Mouse (Mus musculus) midbrain, embryonic 10.5 days (tissue): ENCODE data around the gene Uchl5. TPM values are rescaled to one million over a fixed set of nuclear protein-coding genes. Genes with fewer than 3 reads are reported as not detected.

Experiments
- DNase-seq: peaks from one replicate; pipeline ENCODE4 v3.0.0-alpha.2; 2017; ENCODE audit warnings: low spot score
- H3K27ac ChIP-seq: fragments of 300-500 bp; sonication (generic); replicated peaks from 2 replicates; pipeline ENCODE4 v1.5.1; 2016; ENCODE audit warnings: mild to moderate bottlenecking
- H3K27me3 ChIP-seq: fragments of 300-500 bp; sonication (generic); 2 replicates; pipeline ENCODE4 v1.6.1; 2016; ENCODE audit warnings: low read depth, mild to moderate bottlenecking; ENCODE audit not compliant: poor library complexity, severe bottlenecking
- H3K36me3 ChIP-seq: fragments of 300-500 bp; sonication (generic); 2 replicates; pipeline ENCODE4 v1.6.1; 2016; ENCODE audit warnings: mild to moderate bottlenecking, moderate library complexity
- H3K4me1 ChIP-seq: fragments of 300-500 bp; sonication (generic); 2 replicates; pipeline ENCODE4 v1.6.1; 2016
- H3K4me3 ChIP-seq: fragments of 300-500 bp; sonication (generic); 2 replicates; pipeline ENCODE4 v1.5.1; 2016; ENCODE audit warnings: mild to moderate bottlenecking, moderate library complexity
- H3K9me3 ChIP-seq: fragments of 300-500 bp; sonication (generic); replicated peaks from 2 replicates; pipeline ENCODE4 v1.6.1; 2016; ENCODE audit warnings: mild to moderate bottlenecking
- WGBS: fragments of 180-500 bp; shearing (Covaris S2); methylation state at CpG from one replicate; pipeline ENCODE4 v1.1.7; 2016; 5-methylcytosine and 5-hydroxymethylcytosine counted together
- polyA plus RNA-seq: library from polyadenylated mRNA; unstranded; fragments of >200 nt; fragmentation: Nextera tagmentation; extraction: Ambion mirVana; gene quantifications from 2 replicates; pipeline ENCODE4 v1.2.1, GENCODE M21; 2016

Uchl5 gene
- polyA plus RNA-seq, 1 experiment from 2014 or later, result 116 TPM

GRCm38 (mm10) chr1:143822677-143823076 is 45.6 kb downstream of the Uchl5 start:
- H3K27me3 ChIP-seq, result no peaks in the 10 kb centered on the region
- no peak overlapping the region for H3K4me3 ChIP-seq
- peaks cover 37% of the 10 kb centered on the region for H3K4me1 ChIP-seq
- no peaks in the 10 kb centered on the region for H3K9me3 ChIP-seq
- 90% methylated on average over 3 of the region's 3 CpGs for WGBS
- DNase-seq, result no peak
- H3K27ac ChIP-seq, result peak overlapping the region; percentile 49; the same call in 1 of the 2 replicates
- no peaks in the 10 kb centered on the region for H3K36me3 ChIP-seq

GRCm38 (mm10) chr1:143830713-143831112 is 53.6 kb downstream of the Uchl5 start:
- H3K27me3 ChIP-seq, result no peaks in the 10 kb centered on the region
- WGBS, result 79% methylated on average over 3 of the region's 3 CpGs
- no peak overlapping the region for H3K27ac ChIP-seq
- no peaks in the 10 kb centered on the region for H3K9me3 ChIP-seq
- 0 out of 2 replicates have a peak, but pooled peaks cover 3% of the 10 kb centered on the region for H3K4me1 ChIP-seq
- no peaks in the 10 kb centered on the region for H3K36me3 ChIP-seq
- DNase-seq, result no peak
- no peak overlapping the region for H3K4me3 ChIP-seq

GRCm38 (mm10) chr1:143836363-143837182 is 59.5 kb downstream of the Uchl5 start:
- H3K27me3 ChIP-seq, result no peaks in the 10 kb centered on the region
- no peaks in the 10 kb centered on the region for H3K9me3 ChIP-seq
- no peaks in the 10 kb centered on the region for H3K36me3 ChIP-seq
- no peak overlapping the region for H3K27ac ChIP-seq
- WGBS, result 70% methylated on average over 7 of the region's 7 CpGs
- peaks cover 6% of the 10 kb centered on the region for H3K4me1 ChIP-seq
- no peak overlapping the region for H3K4me3 ChIP-seq
- DNase-seq, result no peak

GRCm38 (mm10) chr1:143837681-143838080 is 60.6 kb downstream of the Uchl5 start:
- no peaks in the 10 kb centered on the region for H3K36me3 ChIP-seq
- 96% methylated on average over 4 of the region's 4 CpGs for WGBS
- H3K27me3 ChIP-seq, result no peaks in the 10 kb centered on the region
- H3K4me1 ChIP-seq, result peaks cover 6% of the 10 kb centered on the region
- DNase-seq, result no peak
- no peak overlapping the region for H3K27ac ChIP-seq
- no peak overlapping the region for H3K4me3 ChIP-seq
- no peaks in the 10 kb centered on the region for H3K9me3 ChIP-seq

GRCm38 (mm10) chr1:143838896-143839410 is 61.9 kb downstream of the Uchl5 start:
- Histone ChIP-seq H3K4me1 (peaks cover 6% of the 10 kb centered on the region), H3K4me3 (no peak overlapping the region), H3K9me3 (no peaks in the 10 kb centered on the region), H3K36me3 (no peaks in the 10 kb centered on the region), H3K27me3 (no peaks in the 10 kb centered on the region), H3K27ac (no peak overlapping the region)
- no peak for DNase-seq
- WGBS, result 76% methylated on average over 2 of the region's 2 CpGs

GRCm38 (mm10) chr1:143852329-143852728 is 75.3 kb downstream of the Uchl5 start:
- Histone ChIP-seq H3K4me1 (no peaks in the 10 kb centered on the region), H3K4me3 (no peak overlapping the region), H3K9me3 (no peaks in the 10 kb centered on the region), H3K27ac (no peak overlapping the region), H3K27me3 (no peaks in the 10 kb centered on the region), H3K36me3 (no peaks in the 10 kb centered on the region)
- 71% methylated on average over 4 of the region's 4 CpGs for WGBS
- DNase-seq, result no peak

- Histone ChIP-seq H3K36me3 (no peaks in the 10 kb centered on the region), H3K9me3 (no peaks in the 10 kb centered on the region), H3K27ac (peak overlapping the region; percentile 38; the same call in 1 of the 2 replicates), H3K4me3 (no peak overlapping the region), H3K27me3 (no peaks in the 10 kb centered on the region), H3K4me1 (no peaks in the 10 kb centered on the region)
- 85% methylated on average over 2 of the region's 2 CpGs for WGBS
- no peak for DNase-seq
Measured at GRCm38 (mm10) chr1:143852779-143853358, 75.8 kb downstream of the Uchl5 start.

- Histone ChIP-seq H3K4me1 (no peaks in the 10 kb centered on the region), H3K9me3 (no peaks in the 10 kb centered on the region), H3K4me3 (no peak overlapping the region), H3K27me3 (no peaks in the 10 kb centered on the region), H3K36me3 (no peaks in the 10 kb centered on the region), H3K27ac (no peak overlapping the region)
- WGBS, result 86% methylated on average over 8 of the region's 8 CpGs
- no peak for DNase-seq
Measured at GRCm38 (mm10) chr1:143853691-143854115, 76.6 kb downstream of the Uchl5 start.

- WGBS, result 95% methylated on average over 5 of the region's 5 CpGs
- Histone ChIP-seq H3K9me3 (no peaks in the 10 kb centered on the region), H3K27me3 (no peaks in the 10 kb centered on the region), H3K27ac (no peak overlapping the region), H3K4me1 (no peaks in the 10 kb centered on the region), H3K4me3 (no peak overlapping the region), H3K36me3 (no peaks in the 10 kb centered on the region)
- no peak for DNase-seq
Measured at GRCm38 (mm10) chr1:143855706-143856105, 78.6 kb downstream of the Uchl5 start.

Other genes with a start within 250 kb of the Uchl5 start
- 0.28 and 0.46 TPM in 2 replicates for gene B3galt2, start 136.6 kb upstream of the Uchl5 start, polyA plus RNA-seq
- gene Cdc73, start 74.4 kb upstream of the Uchl5 start, polyA plus RNA-seq, result 29.3 and 32.3 TPM in 2 replicates
- gene Glrx2, start 60.9 kb upstream of the Uchl5 start, polyA plus RNA-seq, result 71.4 and 72.5 TPM in 2 replicates
- gene Trove2, start 204 bp upstream of the Uchl5 start, polyA plus RNA-seq, result 33.8 and 43.8 TPM in 2 replicates
- gene Rgs2, start 226.9 kb downstream of the Uchl5 start, polyA plus RNA-seq, result 48.0 and 54.3 TPM in 2 replicates